Mouse (Mus musculus): ENCODE measurements at regions not wholly inside any gene's neighbourhood (a gene's known extent, or its start where the extent isn't known, plus 50 kb on each side); places are given as distances from the start of the nearest gene placed in this dataset.

DNA sequence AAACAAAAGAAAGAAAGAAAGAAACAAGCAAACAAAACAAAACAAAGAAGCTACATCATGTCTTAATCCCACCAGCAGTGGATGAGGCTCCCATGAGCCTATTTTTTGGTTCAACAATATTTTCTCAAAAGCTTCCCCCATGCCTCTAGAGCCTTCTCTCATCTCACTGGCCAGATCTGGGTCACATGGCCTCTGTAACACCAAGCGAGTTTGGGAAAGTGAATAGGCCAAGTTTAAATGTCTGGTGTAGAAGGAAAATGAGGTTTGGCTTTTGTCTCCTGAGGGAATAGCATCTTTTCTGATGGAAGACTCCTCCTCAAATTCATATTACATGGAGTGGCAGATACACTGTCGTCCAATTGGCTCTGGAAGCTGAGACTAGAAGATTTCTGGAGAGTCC is 78.2 kb upstream of the Magi3 start:
- DNase-seq = no peak
- intact Hi-C loops (cut with DNase I; ENCODE audit: low total_unique reads) = no loop called here

DNA sequence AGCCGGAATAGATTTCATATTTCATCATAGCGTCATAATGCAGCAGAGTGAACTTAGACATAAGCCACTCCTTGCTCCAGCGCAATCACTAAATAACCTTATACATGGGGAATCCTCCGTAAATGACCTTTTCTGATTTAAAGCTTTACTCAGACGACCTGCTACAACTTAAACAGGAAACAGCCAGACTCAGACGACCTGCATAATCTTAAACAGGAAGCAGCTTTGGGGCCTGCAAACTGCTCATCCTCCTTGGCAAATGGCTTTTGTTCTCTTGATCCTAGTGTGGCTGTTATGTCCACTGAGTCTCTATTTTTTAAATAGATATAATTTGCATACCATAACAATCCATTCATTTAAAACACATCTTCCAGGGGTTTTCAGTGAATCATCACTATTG is 76.9 kb upstream of the Magi3 start:
- intact Hi-C loops (cut with DNase I; ENCODE audit: low total_unique reads) = no loop called here
- no peak for DNase-seq

DNA sequence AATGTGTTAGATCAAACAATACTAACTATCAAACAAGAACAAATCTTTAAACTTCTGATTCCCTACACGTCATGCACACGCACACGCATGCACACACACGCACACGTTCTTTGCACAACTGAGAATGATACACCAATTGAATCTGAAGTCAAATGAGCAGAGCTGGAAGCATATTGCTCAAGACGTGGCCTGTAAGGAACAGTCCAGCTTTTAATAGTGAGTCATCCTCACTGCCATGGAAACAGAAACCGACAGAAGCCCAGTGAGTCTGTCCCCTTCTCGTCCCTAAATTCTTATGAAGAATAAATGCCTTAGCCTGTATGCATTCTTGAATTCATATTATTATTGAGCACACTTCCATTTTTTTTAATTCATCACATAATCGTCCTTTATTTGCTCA is 75.7 kb upstream of the Magi3 start:
- no peak for DNase-seq
- intact Hi-C loops (cut with DNase I; ENCODE audit: low total_unique reads) = no loop called here

DNA sequence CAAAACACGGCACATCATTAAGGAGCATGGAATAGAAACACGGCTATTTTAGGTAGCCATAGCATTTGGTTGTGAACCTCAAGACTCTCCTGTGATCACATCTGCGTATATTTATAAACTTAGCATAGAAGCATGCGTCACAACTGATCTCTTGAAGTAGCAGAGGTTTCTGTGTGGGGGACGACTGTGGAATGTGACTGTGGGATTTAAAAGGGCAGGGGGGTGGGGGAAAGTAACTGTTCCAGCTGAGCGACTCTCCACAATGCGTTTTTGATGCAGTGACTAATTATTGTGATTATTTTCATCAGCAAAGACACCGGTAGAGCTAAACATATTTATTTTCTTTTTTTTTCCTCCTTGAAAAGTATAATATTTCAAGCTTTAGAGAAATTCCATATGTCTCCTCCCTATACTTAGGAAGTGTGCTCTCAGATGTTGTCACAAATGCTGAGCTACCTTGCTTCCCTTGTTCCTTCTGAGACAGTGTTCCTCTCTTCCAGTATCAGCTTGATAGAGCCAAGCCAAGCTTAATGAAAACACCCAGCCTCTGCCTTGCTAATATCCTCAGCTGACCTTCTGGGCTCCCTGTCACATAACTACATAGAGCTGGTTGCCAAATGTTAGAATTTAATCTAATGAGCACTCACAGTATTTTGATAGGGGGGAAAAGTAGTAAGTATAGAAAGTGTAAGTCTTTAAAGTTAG is 75.0 kb upstream of the Magi3 start:
- DNase-seq = no peak
- intact Hi-C loops (cut with DNase I; ENCODE audit: low total_unique reads) = no loop called here

DNA sequence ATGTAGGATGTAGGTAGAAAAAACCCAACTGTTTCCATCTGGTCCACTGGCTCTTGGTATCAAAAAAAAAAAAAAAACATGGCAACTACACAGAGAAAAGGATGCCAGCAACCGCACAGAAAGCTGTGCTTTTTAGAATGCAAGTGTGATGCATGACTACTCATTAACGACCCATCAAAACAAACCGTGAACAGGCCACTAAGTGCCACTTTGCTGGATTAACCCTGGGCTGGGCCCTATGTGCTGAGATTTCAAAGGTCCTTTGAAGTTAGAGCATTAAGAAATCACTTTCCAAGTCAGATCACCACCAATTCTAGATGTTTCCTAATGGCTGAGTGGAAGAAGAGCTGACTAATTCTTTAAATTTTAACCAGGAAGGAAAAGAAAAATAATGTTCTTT is 73.7 kb upstream of the Magi3 start:
- no peak for DNase-seq
- intact Hi-C loops (cut with DNase I; ENCODE audit: low total_unique reads) = no loop called here

DNA sequence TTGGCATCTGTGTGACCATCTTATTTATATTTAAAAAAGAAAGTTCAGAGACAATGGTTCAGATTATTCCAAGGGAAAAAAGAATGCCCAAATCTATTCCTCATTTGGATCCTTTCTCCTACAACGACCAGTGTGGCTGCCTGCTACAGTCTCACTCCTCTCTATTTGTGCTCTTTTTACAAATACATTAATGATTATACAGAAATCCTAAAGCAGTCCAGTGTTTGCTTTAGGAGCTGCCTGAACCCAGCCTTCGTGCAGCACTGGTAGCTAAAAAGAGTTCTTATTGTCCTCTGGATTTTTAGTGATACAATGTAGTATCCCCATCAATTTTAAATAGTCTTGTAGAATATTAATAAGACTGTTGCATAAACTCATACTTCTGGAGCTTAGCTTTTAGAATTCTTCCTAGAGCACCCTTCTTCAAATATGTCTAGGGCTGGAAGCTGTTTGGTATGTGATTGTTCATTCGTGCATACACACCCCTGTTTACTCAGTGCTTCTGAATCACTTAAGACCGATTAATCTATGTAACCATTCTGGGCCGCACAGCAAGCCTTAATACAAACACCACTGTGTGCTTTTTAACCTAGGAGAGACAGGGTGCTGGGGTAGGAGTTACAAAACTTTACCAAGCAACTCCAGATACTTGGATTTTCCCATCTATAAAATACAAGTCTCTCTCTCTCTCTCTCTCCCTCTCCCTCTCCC is 69.0 kb upstream of the Magi3 start:
- intact Hi-C loops (cut with DNase I; ENCODE audit: low total_unique reads) = no loop called here
- DNase-seq = no peak

DNA sequence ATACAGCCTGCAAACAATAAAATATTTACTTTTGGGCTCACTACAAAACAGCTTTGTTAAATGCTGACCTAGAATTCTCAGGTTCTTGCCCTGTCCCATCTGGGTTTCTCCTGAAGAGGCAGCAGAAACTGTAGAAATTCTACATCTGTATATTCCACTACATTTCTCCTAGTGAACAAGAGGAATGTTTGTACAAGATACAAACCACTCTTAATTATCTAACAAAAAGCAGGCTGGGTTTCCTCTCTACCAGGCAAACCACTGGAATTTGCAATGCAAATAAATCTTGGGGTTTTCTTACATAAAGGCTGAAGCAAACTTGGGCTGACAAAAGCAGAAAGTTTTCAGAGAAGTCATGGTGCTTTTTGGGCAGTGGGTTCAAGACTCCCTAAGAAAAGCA is 67.7 kb upstream of the Magi3 start:
- DNase-seq = no peak
- intact Hi-C loops (cut with DNase I; ENCODE audit: low total_unique reads) = no loop called here

DNA sequence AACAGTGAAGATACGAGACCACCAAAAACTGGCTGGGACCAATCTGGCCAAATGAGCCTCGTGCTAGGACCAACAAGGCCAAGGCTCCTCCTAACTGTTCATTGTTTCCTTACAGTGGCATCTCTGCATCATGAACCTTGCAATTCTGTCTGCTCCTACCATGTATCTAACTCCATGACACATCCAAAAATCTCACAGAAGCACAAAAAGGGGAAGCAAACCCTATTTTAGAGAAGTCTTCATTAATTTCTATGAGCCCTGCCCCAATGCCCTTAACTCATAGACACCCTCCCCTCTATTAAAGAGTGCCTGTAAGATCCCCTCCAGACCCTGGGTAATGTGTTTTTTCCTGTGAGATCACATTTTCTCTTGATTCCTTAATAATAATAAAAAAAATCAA is 64.8 kb upstream of the Magi3 start:
- DNase-seq = no peak
- intact Hi-C loops (cut with DNase I; ENCODE audit: low total_unique reads) = no loop called here

DNA sequence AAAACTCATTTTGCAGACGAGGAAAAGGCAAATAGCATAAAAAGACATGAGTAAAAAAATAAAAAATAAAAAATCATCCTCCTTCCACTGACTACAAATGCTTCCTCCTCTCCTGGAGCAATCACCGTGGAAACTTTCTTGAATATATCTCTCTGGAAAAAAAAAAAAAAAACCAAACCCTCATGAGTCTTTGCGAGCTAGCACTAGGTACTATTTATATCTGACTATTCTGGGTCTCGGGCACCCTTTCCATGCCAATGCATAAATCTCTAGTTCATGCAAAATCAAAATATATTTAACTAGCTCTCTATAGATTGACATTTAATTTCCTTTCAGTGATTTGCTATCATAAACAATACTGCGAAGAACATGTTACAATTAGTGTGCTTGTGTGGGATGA is 63.7 kb upstream of the Magi3 start:
- intact Hi-C loops (cut with DNase I; ENCODE audit: low total_unique reads) = no loop called here
- DNase-seq = no peak

DNA sequence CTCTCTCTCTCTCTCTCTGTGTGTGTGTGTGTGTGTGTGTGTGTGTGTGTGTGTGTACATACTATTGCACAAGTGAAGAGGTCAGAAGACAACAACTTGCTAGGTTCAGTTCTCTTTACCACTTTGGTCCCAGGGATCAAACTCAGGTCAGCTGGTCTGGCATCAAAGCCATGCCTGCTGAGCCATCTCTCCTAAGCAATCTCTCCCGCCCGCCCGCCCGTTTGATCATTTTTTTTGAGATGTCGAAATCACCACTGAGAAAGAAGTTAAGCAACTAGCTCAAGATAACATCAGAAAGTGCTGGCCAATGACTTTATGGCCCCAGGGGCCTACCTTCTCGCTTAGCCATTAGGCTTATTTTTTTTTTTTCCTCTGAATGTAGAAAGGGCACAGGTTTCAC is 59.3 kb upstream of the Magi3 start:
- intact Hi-C loops (cut with DNase I; ENCODE audit: low total_unique reads) = no loop called here
- DNase-seq = no peak

DNA sequence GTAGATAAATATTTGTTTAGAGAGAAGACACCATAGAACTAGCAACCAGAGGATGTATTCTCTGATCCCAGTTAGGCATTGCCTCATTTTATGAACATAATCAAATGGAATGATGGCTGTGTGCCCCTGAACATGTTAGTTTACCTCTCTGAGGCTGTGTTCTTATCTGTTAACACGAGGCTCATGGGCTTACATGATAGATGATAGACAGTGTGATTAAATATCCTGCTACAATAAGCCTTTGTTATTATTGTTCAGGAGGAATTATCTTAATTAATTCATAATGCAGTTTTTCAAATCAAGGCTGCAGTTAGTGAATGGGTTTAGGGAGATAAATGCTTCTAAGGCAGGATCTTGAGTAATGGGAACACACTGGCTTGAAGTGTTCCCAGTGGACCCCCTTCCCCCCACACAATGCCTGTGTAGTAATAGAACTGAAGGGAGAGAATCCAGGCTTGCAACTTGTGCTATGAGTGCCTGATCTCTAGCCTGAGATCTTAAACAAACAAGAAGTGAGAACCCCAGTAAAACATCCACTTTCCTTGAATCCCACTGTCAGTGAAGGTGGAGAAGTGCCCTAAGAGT is 54.6 kb upstream of the Magi3 start:
- intact Hi-C loops (cut with DNase I; ENCODE audit: low total_unique reads) = no loop called here
- no peak for DNase-seq

DNA sequence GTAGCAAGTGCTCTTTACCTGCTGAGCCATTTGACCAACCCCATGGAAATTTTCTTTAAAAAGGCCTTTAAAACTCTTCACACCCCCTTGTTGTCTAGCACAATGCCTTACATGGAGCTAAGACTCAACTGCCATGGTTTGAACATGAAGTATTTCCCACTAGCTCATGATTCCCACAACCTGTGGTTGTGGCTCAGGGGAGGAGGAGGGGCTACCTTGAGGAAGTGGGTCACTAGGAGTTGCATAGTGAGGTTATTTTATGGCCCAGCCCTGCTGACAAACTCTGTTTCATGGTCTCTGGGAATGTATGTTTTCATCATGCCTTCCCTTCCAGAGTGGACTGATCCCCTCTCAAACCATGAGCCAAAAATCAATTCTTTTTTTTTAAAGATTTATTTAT is 53.9 kb upstream of the Magi3 start:
- DNase-seq = no peak
- intact Hi-C loops (cut with DNase I; ENCODE audit: low total_unique reads) = no loop called here

Measured in gastrocnemius, postnatal 14 days (tissue).